Mouse (Mus musculus): ENCODE measurements around the gene Spdef.

The Spdef gene

GRCm38 (mm10) chr17:27728770-27729169 lies at the start of gene Spdef:
TSS of gene Spdef (minus strand) at chr17:27728955.
- no peak for DNase-seq

DNA sequence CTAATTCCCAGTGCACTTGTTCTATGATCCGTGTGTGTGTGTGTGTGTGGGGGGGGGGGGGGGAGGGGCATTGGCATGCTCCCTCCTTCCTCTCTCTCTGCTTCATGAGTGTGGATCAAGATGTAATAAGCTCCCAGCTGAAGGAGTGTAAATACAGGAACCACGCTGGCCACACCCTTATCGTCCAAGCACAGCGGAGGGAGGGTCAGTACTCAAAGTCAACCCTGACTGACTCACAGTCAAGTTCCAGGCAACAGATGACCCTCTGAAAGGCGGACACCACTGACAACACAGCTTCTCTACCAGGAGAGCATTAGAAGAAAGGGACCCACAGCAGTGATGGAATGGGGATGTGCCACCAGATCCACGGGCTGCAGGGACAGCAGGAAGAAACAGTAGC lies 49.1 kb upstream of the Spdef start:
- no peak for DNase-seq

DNA sequence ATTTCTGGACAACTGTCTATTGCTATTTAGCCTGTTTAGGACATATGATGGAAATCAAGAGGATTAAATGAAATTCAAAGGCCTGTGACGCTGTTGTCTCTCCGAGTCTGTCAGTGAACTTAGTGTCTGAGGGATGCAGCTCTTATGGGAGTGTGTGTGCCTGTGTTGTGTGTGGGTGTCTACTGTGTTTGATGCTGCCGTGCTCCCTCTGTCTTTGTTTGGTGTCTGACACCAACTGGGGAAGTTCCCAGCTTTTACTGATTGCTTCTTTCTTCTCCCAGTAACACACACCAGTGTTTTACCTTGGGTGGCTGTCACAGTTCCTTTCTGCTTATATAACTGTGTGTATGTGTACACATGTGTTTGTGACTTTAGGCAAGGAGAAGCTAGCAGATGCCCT lies 45.4 kb upstream of the Spdef start:
- DNase-seq: no peak

DNA sequence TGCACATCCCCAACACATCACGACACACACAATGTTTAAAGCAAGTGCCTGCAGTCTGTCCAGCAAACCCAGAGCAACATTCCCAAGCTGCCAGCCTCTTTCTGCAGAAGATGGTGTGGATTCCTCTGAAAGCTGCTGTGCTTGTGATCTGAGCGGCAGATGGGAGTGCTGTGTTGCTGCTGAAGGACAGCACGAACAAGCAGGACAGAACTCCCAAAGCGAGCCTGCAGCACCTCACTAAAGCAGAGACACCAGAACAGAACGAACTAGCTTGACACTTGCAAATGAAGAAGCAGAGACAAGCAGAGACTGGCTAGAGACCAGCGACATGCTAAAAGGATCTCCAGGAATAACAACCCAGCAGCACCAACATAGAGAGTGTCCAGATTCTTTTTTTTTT lies 42.9 kb upstream of the Spdef start:
- DNase-seq: no peak

DNA sequence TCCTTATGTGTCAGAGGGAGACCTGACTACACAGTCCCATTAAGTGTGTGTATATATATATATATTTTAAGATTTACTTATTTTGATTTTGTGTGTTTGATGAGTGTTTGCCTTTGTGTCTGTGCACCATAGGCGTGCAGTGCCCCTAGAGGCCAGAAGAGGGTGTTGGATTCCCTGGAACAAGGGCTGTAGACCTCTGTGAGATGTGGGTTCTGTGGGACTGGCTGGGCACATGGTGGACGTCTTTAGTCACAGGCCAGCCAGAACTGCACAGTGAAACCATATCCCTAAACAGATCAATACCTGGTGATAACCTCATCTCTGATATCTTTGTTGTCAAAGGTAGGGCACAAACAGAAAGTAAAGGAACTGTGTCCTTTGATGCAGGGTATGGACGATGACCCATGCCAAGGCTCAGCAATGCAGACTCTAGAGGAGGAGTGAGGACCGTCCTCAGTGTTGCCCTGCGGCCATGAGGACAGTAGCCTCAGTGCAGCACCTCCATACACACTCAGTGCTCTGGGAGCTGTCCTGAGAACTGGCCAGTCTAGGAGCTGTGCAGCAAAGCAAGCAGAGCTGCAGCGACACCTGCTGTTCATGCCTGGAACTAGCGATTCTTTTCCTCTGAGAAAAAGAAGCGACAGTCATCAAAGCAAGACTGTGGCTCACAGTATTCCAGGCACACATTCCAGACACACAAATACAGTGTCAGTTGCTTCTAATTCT lies 40.2 kb upstream of the Spdef start:
- peak; percentile 82 for DNase-seq

GRCm38 (mm10) chr17:27767543-27767942 lies 38.8 kb upstream of the Spdef start:
- no peak for DNase-seq

DNA sequence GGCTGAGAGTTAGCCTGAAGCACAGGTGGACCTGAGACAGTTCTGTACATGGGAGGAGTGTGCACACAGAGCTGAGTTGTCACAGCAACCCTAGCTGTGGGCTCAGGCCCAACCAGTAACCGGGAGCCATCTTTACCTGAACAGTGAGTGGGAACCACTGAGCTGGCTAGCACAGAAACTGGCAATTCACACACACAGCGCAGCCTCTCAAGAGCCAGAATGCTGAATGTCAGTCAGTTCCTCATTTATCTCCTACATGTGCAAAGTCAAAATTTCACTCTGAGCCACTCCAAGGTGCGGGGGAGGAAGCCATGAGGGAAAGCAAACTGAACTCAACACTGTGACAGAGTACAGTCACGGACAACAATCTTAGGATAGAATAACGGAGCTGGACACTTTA lies 38.4 kb upstream of the Spdef start:
- DNase-seq: no peak

DNA sequence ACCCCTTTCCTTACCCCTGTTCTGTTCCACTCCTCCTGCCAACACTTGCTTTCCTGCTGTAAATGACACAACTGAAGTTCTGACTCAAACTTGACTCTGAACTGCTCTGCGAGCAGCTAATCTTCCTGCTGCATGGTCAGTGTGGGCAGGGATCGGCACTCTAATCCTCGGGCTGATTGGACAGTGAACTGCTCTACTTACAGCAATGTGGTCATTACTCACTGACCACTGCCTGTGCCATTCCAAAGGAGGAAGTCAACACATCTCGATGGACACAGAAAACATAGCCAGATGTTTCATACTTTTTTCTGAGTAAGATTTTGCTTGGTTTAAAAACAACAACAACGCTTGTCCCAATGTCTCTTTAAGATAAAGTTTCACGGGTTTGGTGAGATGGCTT lies 36.3 kb upstream of the Spdef start:
- DNase-seq: no peak

- DNase-seq: no peak
Observed at GRCm38 (mm10) chr17:27764453-27764852, 35.7 kb upstream of the Spdef start.

GRCm38 (mm10) chr17:27762884-27763283 lies 34.1 kb upstream of the Spdef start:
- DNase-seq: no peak

DNA sequence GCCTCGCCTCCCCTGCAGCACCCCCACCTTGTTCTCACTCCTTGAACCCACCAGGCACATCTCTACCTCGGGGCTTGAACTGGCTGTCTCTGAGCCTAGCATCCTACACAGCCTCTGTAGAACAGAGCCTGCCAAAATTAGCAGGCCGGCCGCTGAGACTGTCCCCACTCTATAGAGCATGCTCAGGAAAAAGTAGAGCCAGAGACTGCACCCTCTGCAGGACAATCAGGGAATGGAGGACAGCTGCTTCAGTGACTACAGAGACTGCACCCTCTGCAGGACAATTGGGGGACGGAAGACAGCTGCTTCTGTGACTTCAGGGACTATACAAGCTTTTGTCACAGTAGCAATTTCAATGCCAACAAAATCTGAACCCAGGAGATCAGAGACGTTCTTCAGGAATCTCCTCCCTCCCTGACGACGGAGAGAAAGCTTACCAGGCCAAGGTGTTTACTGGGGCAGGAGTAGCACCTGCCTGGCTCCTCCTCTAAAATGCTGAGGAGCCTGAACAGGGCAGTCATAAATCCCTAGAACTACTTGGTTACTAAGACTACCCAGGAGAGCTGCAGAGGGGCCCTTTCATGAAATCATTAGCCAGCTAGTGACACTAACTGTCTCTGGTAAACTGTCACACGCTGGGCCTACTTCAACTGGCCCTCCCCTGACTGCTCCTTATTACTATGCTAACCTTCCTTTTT lies 33.0 kb upstream of the Spdef start:
- DNase-seq: peak; percentile 92

DNA sequence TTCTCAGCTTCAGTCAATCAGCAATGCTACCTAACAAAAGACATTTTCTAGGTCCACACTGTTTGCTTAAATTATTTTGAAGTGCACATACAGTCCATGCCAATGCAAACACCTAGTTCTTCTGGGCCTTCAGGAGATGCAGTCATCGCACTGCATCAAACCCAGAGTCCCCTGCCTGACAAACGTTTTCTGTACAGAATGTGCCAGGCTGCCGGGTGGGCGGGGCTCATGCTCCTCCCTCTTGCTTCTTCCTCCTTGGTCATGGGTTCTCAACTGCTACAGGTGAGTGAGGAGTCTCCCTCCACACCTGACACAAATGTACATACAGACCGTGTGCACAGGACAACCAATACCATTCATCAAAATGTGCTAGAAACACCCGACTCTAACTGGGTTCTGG lies 31.4 kb upstream of the Spdef start:
- DNase-seq: no peak

GRCm38 (mm10) chr17:27751314-27752202 lies 22.8 kb upstream of the Spdef start:
- no peak for DNase-seq

DNA sequence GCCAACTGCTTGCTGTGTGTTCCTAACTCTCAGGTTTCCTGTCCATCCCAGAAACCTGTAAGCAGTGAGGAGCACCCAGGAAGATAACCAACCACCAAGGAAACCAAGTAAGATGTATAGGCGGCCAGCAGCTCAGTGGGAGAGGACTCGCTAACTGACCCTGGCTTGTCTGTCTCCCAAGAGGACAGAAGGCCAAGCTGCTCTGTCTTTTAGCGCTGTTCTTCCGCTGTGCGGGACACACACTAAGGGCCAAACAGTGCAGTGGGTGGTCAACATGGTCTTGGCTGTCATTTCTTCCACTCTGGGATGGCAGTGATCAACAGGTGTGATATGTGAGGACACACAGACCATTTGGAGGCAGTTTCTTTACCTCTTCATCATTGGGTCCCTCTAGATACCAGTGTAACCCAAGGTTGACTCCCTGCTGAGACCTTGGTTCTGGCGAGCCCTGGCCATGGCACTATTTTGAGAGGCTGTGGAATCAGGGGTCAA lies 21.7 kb upstream of the Spdef start:
- no peak for DNase-seq

- no peak for DNase-seq
Observed at GRCm38 (mm10) chr17:27748123-27748522, 19.4 kb upstream of the Spdef start.

- DNase-seq: peak; percentile 40
Observed at GRCm38 (mm10) chr17:27746446-27746845, 17.7 kb upstream of the Spdef start.

GRCm38 (mm10) chr17:27740961-27741360 lies 12.2 kb upstream of the Spdef start:
- DNase-seq: no peak

- DNase-seq: no peak
Observed at GRCm38 (mm10) chr17:27734344-27735073, 5.8 kb upstream of the Spdef start.

- no peak for DNase-seq
Observed at GRCm38 (mm10) chr17:27732694-27733093, 3.9 kb upstream of the Spdef start.

GRCm38 (mm10) chr17:27732152-27732551 lies 3.4 kb upstream of the Spdef start:
- no peak for DNase-seq

GRCm38 (mm10) chr17:27726527-27726926 lies 2.2 kb downstream of the Spdef start:
- DNase-seq: no peak

DNA sequence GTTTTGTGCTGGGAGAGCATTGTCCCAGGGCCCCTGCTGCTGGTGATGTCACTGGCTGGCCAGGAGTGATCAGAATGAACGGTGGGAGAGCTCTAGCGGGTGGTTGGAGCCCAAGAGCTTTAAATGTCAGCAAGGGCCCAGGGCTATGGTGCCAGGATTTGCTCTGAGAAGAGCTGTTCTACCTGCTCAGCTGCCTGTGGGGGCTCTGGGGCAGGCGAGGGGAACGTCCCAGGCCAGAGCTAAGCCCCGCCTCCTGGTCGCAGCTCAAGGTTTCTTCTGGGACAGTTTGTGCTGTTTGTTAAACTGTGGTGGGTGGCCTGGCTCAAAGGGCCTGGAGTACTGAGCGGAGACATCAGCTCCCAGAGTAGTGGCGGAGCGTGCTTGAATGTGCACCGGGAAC lies 3.3 kb downstream of the Spdef start:
- peak; percentile 57 for DNase-seq

DNA sequence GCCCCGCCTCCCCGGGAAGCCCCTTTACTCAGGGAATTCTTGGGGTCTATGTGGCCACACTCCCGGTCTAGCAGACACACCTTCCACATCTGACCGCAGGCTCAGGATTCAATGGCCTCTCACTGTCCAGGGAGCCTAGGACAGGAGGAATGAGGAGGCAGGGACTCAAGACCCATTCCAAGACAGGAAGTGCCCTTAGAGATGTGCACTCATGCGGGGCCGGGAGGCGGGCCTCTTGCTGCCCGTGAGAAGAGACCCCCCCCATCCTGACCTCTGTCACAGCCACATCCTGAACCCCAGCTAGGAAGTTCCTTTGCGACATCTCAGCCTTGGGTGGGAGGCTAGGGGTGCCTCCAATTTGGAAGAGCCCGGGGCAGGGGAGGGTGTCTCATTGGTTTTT lies 3.7 kb downstream of the Spdef start:
- no peak for DNase-seq

Data from retina, postnatal 1 day (tissue).